Mouse (Mus musculus): ENCODE results near the gene Hnrnpul2.
"Not testable (repeated sequence)": the region's sequence is repeated elsewhere in the genome, so short reads cannot be mapped to it uniquely, and the experiment has no call there.

DNA sequence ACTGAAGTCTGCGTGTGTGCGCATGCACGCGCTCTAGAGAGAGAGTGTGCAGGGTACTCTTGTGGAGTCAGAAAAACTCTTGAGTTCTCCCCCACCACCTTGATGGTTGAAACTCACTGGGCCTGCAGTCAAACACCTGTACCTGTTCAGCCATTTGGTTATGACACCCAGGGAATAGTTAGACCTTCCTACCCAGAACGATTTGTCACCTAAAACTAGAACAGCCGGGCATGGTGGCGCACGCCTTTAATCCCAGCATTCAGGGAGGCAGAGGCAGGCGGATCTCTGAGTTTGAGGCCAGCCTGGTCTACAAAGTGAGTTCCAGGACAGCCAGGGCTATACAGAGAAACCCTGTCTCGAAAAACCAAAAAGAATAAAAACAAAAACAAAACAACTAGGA, 16.5 kb downstream of the Hnrnpul2 start:
- TF ChIP-seq CTCF (IDR thresholded peaks at IDR 0.05 in 2 of 3, conservative IDR thresholded peaks at IDR 0.05 in 1 of 3; ENCODE audit: control insufficient read depth in 1 of 3, insufficient read depth in 1 of 3, low read depth in 2 of 3, low read length in 3 of 3, poor library complexity in 1 of 3, severe bottlenecking in 1 of 3); TBP (IDR thresholded peaks at IDR 0.05; ENCODE audit: low read depth, low read length); POLR2A (IDR thresholded peaks at IDR 0.05; ENCODE audit: control insufficient read depth in 1 of 2, insufficient read depth in 1 of 2, low read depth in 1 of 2, low read length in 2 of 2, poor library complexity in 1 of 2); KAT2A (conservative IDR thresholded peaks at IDR 0.05; ENCODE audit: low read depth, low read length); CHD2 (IDR thresholded peaks at IDR 0.05; ENCODE audit: low read length); BHLHE40 (IDR thresholded peaks at IDR 0.05; ENCODE audit: borderline replicate concordance, low read depth, low read length); MYC (IDR thresholded peaks at IDR 0.05; ENCODE audit: low read depth, low read length); SMC3 (IDR thresholded peaks at IDR 0.05; ENCODE audit: low read depth, low read length); ZC3H11A (IDR thresholded peaks at IDR 0.05; ENCODE audit: low read depth, low read length): not testable (repeated sequence)
